Mouse (Mus musculus): ENCODE results near the gene Cldn14. TPM values are rescaled to one million over a fixed set of nuclear protein-coding genes. Genes with fewer than 3 reads are reported as not detected.

Cldn14 gene
- polyA plus RNA-seq, 1 experiment, result not detected

DNA sequence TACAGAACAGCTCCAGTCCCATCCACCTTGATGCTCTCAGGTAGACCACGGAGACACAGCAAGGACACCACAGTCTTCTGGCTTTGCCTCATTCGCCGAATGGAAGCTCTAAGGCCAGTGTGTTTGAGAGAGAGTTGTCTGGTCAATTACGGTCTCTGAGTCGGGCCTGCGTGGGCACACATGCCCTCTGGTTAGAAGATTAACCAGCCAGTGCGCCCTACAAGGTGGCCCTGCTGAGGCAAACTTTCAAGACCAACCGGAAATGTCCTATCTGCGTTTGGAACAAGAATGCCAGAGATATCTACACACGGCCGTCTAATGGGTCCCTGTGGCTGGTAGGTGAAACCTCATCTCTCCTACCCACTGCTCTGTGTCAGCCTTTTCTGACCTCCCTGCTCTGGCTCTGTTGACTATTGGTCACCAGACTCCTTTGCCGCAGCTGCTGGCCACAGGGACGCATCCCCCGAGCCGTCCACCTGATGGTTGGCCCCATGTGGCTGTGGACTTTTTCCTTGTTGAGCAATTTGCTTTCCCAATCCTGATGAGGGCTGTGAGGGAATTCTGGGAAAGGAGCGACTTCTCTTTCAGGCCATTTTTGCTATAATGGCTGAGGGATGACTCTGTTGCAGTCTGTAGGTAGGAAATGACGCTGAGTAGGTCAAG lies 79.1 kb downstream of the Cldn14 start:
- Histone ChIP-seq H3K4me3 (ENCODE audit: insufficient read depth, poor library complexity, severe bottlenecking) (no peak overlapping the region), H3K79me2 (ENCODE audit: control insufficient read depth, insufficient read depth) (no peaks in the 10 kb centered on the region), H3K27me3 (ENCODE audit: control insufficient read depth, insufficient read depth, insufficient read length) (no peaks in the 10 kb centered on the region), H3K79me3 (ENCODE audit: low read depth) (no peaks in the 10 kb centered on the region), H3ac (ENCODE audit: control insufficient read depth, insufficient read length, low read depth) (no peak overlapping the region), H3K36me3 (ENCODE audit: control insufficient read depth, insufficient read depth) (no peaks in the 10 kb centered on the region)
- TF ChIP-seq MAX (IDR thresholded peaks at IDR 0.05) (no peak), CTCF (IDR thresholded peaks at IDR 0.05; ENCODE audit: control insufficient read depth, insufficient read depth, insufficient read length) (no peak), CEBPB (IDR thresholded peaks at IDR 0.05; ENCODE audit: low read depth) (no peak), FOSL1 (IDR thresholded peaks at IDR 0.05; ENCODE audit: insufficient read depth, low read length, poor library complexity, severe bottlenecking) (no peak), MYOD1 (IDR thresholded peaks at IDR 0.05; ENCODE audit: control insufficient read depth, insufficient read length, low read depth) (no peak), MYOG (IDR thresholded peaks at IDR 0.05; ENCODE audit: control insufficient read depth, extremely low read depth, insufficient read length) (no peak)

GRCm38 (mm10) chr16:93925684-93926247 lies 82.9 kb downstream of the Cldn14 start:
- Histone ChIP-seq H3ac (ENCODE audit: control insufficient read depth, insufficient read length, low read depth) (no peak overlapping the region), H3K27me3 (ENCODE audit: control insufficient read depth, insufficient read depth, insufficient read length) (no peaks in the 10 kb centered on the region), H3K4me3 (ENCODE audit: insufficient read depth, poor library complexity, severe bottlenecking) (no peak overlapping the region), H3K36me3 (ENCODE audit: control insufficient read depth, insufficient read depth) (no peaks in the 10 kb centered on the region), H3K79me3 (ENCODE audit: low read depth) (no peaks in the 10 kb centered on the region), H3K79me2 (ENCODE audit: control insufficient read depth, insufficient read depth) (no peaks in the 10 kb centered on the region)
- TF ChIP-seq CEBPB (IDR thresholded peaks at IDR 0.05; ENCODE audit: low read depth) (no peak), FOSL1 (IDR thresholded peaks at IDR 0.05; ENCODE audit: insufficient read depth, low read length, poor library complexity, severe bottlenecking) (no peak), MAX (IDR thresholded peaks at IDR 0.05) (no peak), MYOD1 (IDR thresholded peaks at IDR 0.05; ENCODE audit: control insufficient read depth, insufficient read length, low read depth) (no peak), CTCF (IDR thresholded peaks at IDR 0.05; ENCODE audit: control insufficient read depth, insufficient read depth, insufficient read length) (no peak), MYOG (IDR thresholded peaks at IDR 0.05; ENCODE audit: control insufficient read depth, extremely low read depth, insufficient read length) (no peak), USF1 (IDR thresholded peaks at IDR 0.05; ENCODE audit: low read depth) (no peak)

- no peak overlapping the region for H3K4me3 ChIP-seq (ENCODE audit: insufficient read depth, poor library complexity, severe bottlenecking)
- no peaks in the 10 kb centered on the region for H3K36me3 ChIP-seq (ENCODE audit: control insufficient read depth, insufficient read depth)
- no peaks in the 10 kb centered on the region for H3K79me3 ChIP-seq (ENCODE audit: low read depth)
- H3K79me2 ChIP-seq (ENCODE audit: control insufficient read depth, insufficient read depth), result no peaks in the 10 kb centered on the region
- no peak overlapping the region for H3ac ChIP-seq (ENCODE audit: control insufficient read depth, insufficient read length, low read depth)
- H3K27me3 ChIP-seq (ENCODE audit: control insufficient read depth, insufficient read depth, insufficient read length), result no peaks in the 10 kb centered on the region
- TF ChIP-seq MYOD1 (IDR thresholded peaks at IDR 0.05; ENCODE audit: control insufficient read depth, insufficient read length, low read depth), result no peak
- TF ChIP-seq CTCF (IDR thresholded peaks at IDR 0.05; ENCODE audit: control insufficient read depth, insufficient read depth, insufficient read length), result no peak
- TF ChIP-seq USF1 (IDR thresholded peaks at IDR 0.05; ENCODE audit: low read depth), result no peak
- no peak for TF ChIP-seq MYOG (IDR thresholded peaks at IDR 0.05; ENCODE audit: control insufficient read depth, extremely low read depth, insufficient read length)
- TF ChIP-seq FOSL1 (IDR thresholded peaks at IDR 0.05; ENCODE audit: insufficient read depth, low read length, poor library complexity, severe bottlenecking), result no peak
Observed at GRCm38 (mm10) chr16:93923788-93924187, 84.8 kb downstream of the Cldn14 start.

- Histone ChIP-seq H3K79me2 (ENCODE audit: control insufficient read depth, insufficient read depth) (no peaks in the 10 kb centered on the region), H3K27me3 (ENCODE audit: control insufficient read depth, insufficient read depth, insufficient read length) (no peaks in the 10 kb centered on the region), H3K4me3 (ENCODE audit: insufficient read depth, poor library complexity, severe bottlenecking) (no peak overlapping the region), H3K36me3 (ENCODE audit: control insufficient read depth, insufficient read depth) (no peaks in the 10 kb centered on the region), H3K79me3 (ENCODE audit: low read depth) (no peaks in the 10 kb centered on the region), H3ac (ENCODE audit: control insufficient read depth, insufficient read length, low read depth) (no peak overlapping the region)
- TF ChIP-seq MYOG (IDR thresholded peaks at IDR 0.05; ENCODE audit: control insufficient read depth, extremely low read depth, insufficient read length), result no peak
- TF ChIP-seq CEBPB (IDR thresholded peaks at IDR 0.05; ENCODE audit: low read depth), result no peak
- no peak for TF ChIP-seq FOSL1 (IDR thresholded peaks at IDR 0.05; ENCODE audit: insufficient read depth, low read length, poor library complexity, severe bottlenecking)
- no peak for TF ChIP-seq MAX (IDR thresholded peaks at IDR 0.05)
Observed at GRCm38 (mm10) chr16:93922835-93923389, 85.7 kb downstream of the Cldn14 start.

DNA sequence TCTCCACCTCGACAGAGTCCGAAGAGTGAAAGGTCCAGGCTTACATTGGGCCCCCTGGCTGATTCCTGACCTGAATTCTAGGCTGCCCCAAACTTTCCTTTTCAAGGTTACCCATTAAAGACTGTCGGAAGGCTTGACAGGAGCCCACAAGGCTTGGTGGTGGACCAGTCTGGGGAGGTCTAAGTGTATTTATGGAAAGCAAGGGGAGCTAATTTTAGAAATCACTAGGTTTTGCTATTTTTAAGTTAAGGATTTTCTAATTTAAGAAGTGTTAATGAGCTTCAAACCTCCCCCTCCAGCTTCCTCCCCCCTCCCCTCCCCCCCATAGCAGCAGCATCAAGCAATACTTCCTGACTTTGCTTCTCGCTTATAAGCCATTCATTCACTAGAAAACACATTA lies 88.0 kb downstream of the Cldn14 start:
- no peak for TF ChIP-seq MAX (IDR thresholded peaks at IDR 0.05)
- TF ChIP-seq CEBPB (IDR thresholded peaks at IDR 0.05; ENCODE audit: low read depth), result no peak
- TF ChIP-seq USF1 (IDR thresholded peaks at IDR 0.05; ENCODE audit: low read depth), result no peak
- no peak for TF ChIP-seq FOSL1 (IDR thresholded peaks at IDR 0.05; ENCODE audit: insufficient read depth, low read length, poor library complexity, severe bottlenecking)
- no peak for TF ChIP-seq CTCF (IDR thresholded peaks at IDR 0.05; ENCODE audit: control insufficient read depth, insufficient read depth, insufficient read length)
- no peak for TF ChIP-seq MYOD1 (IDR thresholded peaks at IDR 0.05; ENCODE audit: control insufficient read depth, insufficient read length, low read depth)
- TF ChIP-seq MYOG (IDR thresholded peaks at IDR 0.05; ENCODE audit: control insufficient read depth, extremely low read depth, insufficient read length), result no peak
- no peak overlapping the region for H3ac ChIP-seq (ENCODE audit: control insufficient read depth, insufficient read length, low read depth)
- H3K27me3 ChIP-seq (ENCODE audit: control insufficient read depth, insufficient read depth, insufficient read length), result no peaks in the 10 kb centered on the region
- H3K79me2 ChIP-seq (ENCODE audit: control insufficient read depth, insufficient read depth), result no peaks in the 10 kb centered on the region
- no peak overlapping the region for H3K4me3 ChIP-seq (ENCODE audit: insufficient read depth, poor library complexity, severe bottlenecking)
- no peaks in the 10 kb centered on the region for H3K36me3 ChIP-seq (ENCODE audit: control insufficient read depth, insufficient read depth)
- H3K79me3 ChIP-seq (ENCODE audit: low read depth), result no peaks in the 10 kb centered on the region

Measured in C2C12 (cell line).